Mouse (Mus musculus): ENCODE results near the gene Plekhh3.
"Not testable (repeated sequence)": the region's sequence is repeated elsewhere in the genome, so short reads cannot be mapped to it uniquely, and the experiment has no call there.

The Plekhh3 gene

GRCm38 (mm10) chr11:101171721-101172433 is 726 bp upstream of the Plekhh3 start:
- DNase-seq (ENCODE audit: low read depth, low spot score) = peak; percentile 85

- peak; percentile 67 for DNase-seq (ENCODE audit: low read depth, low spot score)
These were observed 769 bp downstream of the Plekhh3 start, which contains the start of gene Cntnap1 for GRCm38 (mm10) chr11:101170354-101170810. Gene Cntnap1 (plus strand): TSS chr11:101170523.

GRCm38 (mm10) chr11:101169301-101170107 is 1.6 kb downstream of the Plekhh3 start:
- no peak for DNase-seq (ENCODE audit: low read depth, low spot score)

GRCm38 (mm10) chr11:101168301-101168980 is 2.7 kb downstream of the Plekhh3 start:
- no peak for DNase-seq (ENCODE audit: low read depth, low spot score)

- no peak for DNase-seq (ENCODE audit: low read depth, low spot score)
These were observed 3.2 kb downstream of the Plekhh3 start for GRCm38 (mm10) chr11:101167963-101168300.

GRCm38 (mm10) chr11:101167211-101167962 is 3.8 kb downstream of the Plekhh3 start:
- no peak for DNase-seq (ENCODE audit: low read depth, low spot score)

- no peak for DNase-seq (ENCODE audit: low read depth, low spot score)
These were observed 4.8 kb downstream of the Plekhh3 start for GRCm38 (mm10) chr11:101166357-101166756.

GRCm38 (mm10) chr11:101164677-101165580 is 6.2 kb downstream of the Plekhh3 start:
- DNase-seq (ENCODE audit: low read depth, low spot score) = peak; percentile 83

- DNase-seq (ENCODE audit: low read depth, low spot score) = peak; percentile 22
These were observed 6.8 kb downstream of the Plekhh3 start for GRCm38 (mm10) chr11:101164351-101164665.

- peak; percentile 75 for DNase-seq (ENCODE audit: low read depth, low spot score)
These were observed 7.4 kb downstream of the Plekhh3 start for GRCm38 (mm10) chr11:101163476-101164350.

- DNase-seq (ENCODE audit: low read depth, low spot score) = no peak
These were observed 8.4 kb downstream of the Plekhh3 start for GRCm38 (mm10) chr11:101162772-101163171.

GRCm38 (mm10) chr11:101162301-101162700 is 8.8 kb downstream of the Plekhh3 start:
- DNase-seq (ENCODE audit: low read depth, low spot score) = no peak

- no peak for DNase-seq (ENCODE audit: low read depth, low spot score)
These were observed 9.6 kb downstream of the Plekhh3 start for GRCm38 (mm10) chr11:101161551-101161950.

GRCm38 (mm10) chr11:101160981-101161505 is 10.1 kb downstream of the Plekhh3 start:
- peak; percentile 57 for DNase-seq (ENCODE audit: low read depth, low spot score)

- not testable (repeated sequence) for DNase-seq (ENCODE audit: low read depth, low spot score)
These were observed 11.0 kb downstream of the Plekhh3 start for GRCm38 (mm10) chr11:101160151-101160550.

GRCm38 (mm10) chr11:101155728-101156371 is 15.3 kb downstream of the Plekhh3 start, which contains the start of gene Tubg2:
Gene Tubg2 (plus strand): TSS chr11:101155907.
- DNase-seq (ENCODE audit: low read depth, low spot score) = peak; percentile 59

- no peak for DNase-seq (ENCODE audit: low read depth, low spot score)
These were observed 16.0 kb downstream of the Plekhh3 start for GRCm38 (mm10) chr11:101155151-101155550.

GRCm38 (mm10) chr11:101154648-101155047 is 16.5 kb downstream of the Plekhh3 start:
- DNase-seq (ENCODE audit: low read depth, low spot score) = no peak

GRCm38 (mm10) chr11:101152825-101153224 is 18.3 kb downstream of the Plekhh3 start:
- DNase-seq (ENCODE audit: low read depth, low spot score) = no peak
